8 mouse cellular contexts compared by ENCODE assay signal in genomic region chr14:18271666-18272065, GRCm38 (mm10). TPM values are rescaled to one million over a fixed set of nuclear protein-coding genes. Genes with fewer than 3 reads are reported as not detected.
DNase-seq lines count a peak whose midpoint lies in the region; ATAC-seq and TF ChIP-seq lines count a peak whose summit lies in the region.

No protein-coding gene starts in this region.

- no peaks in the 10 kb centered on the region for H3K27me3 ChIP-seq in E14TG2a.4 (ENCODE audit: insufficient read depth, low read length)
- H3K27me3 ChIP-seq in forebrain, embryonic 13.5 days, result no peaks in the 10 kb centered on the region
- H3K27me3 ChIP-seq in liver, embryonic 16.5 days (ENCODE audit: control insufficient read depth, insufficient read depth, low read depth, low read length), result no peaks in the 10 kb centered on the region

- H3K4me1 ChIP-seq in E14TG2a.4 (replicated peaks; ENCODE audit: low read depth, low read length), result peaks cover 6% of the 10 kb centered on the region; the same call in 1 of the 2 replicates
- H3K4me1 ChIP-seq in forebrain, embryonic 13.5 days, result peaks cover 20% of the 10 kb centered on the region
- peaks cover 9% of the 10 kb centered on the region for H3K4me1 ChIP-seq in liver, embryonic 16.5 days (ENCODE audit: control insufficient read depth, low read depth, low read length)

- DNase-seq in frontal cortex, postnatal 10 days (ENCODE audit: low spot score in 2 of 2), result no peak
- DNase-seq in layer of hippocampus, postnatal 36 days, result no peak
- DNase-seq in spleen, adult 18-20 months, result no peak
- no peak for DNase-seq in frontal cortex, postnatal 25 days (ENCODE audit: low spot score in 2 of 2)

- peaks cover 36% of the 10 kb centered on the region for H3K36me3 ChIP-seq in E14TG2a.4 (ENCODE audit: insufficient read depth, low read length)
- peaks cover 27% of the 10 kb centered on the region for H3K36me3 ChIP-seq in forebrain, embryonic 13.5 days (ENCODE audit: poor library complexity, severe bottlenecking)
- peaks cover 16% of the 10 kb centered on the region for H3K36me3 ChIP-seq in liver, embryonic 16.5 days (ENCODE audit: control insufficient read depth, insufficient read depth)

- WGBS in forebrain, embryonic 13.5 days, result 2% methylated on average over 7 of the region's 7 CpGs
- 3% methylated on average over 7 of the region's 7 CpGs for WGBS in liver, embryonic 16.5 days (ENCODE audit: insufficient replicate concordance)

- TF ChIP-seq CTCF in E14TG2a.4 (conservative IDR thresholded peaks at IDR 0.05; ENCODE audit: low read length), result no peak

- H3K9ac ChIP-seq in forebrain, embryonic 13.5 days, result peak overlapping the region; percentile 72; the same call in 1 of the 2 replicates
- peak overlapping the region; percentile 89 for H3K9ac ChIP-seq in liver, embryonic 16.5 days (ENCODE audit: low read depth, low read length)

- H3K27ac ChIP-seq in forebrain, embryonic 13.5 days, result no peak overlapping the region
- H3K27ac ChIP-seq in liver, embryonic 16.5 days (ENCODE audit: low read length), result peak overlapping the region; percentile 88; the same call in 1 of the 2 replicates

- peak; percentile 8; the same call in 1 of the 2 replicates for ATAC-seq in frontal cortex, adult (ENCODE audit: low TSS enrichment)
- ATAC-seq in forebrain, embryonic 13.5 days, result 0 out of 2 replicates have a peak, but pooled peaks have one; percentile 3
- no peak for ATAC-seq in liver, embryonic 16.5 days (ENCODE audit: low read depth)

- peak overlapping the region; percentile 96 for H3K4me3 ChIP-seq in E14TG2a.4 (replicated peaks; ENCODE audit: low read length)
- H3K4me3 ChIP-seq in forebrain, embryonic 13.5 days, result peak overlapping the region; percentile 91
- H3K4me3 ChIP-seq in liver, embryonic 16.5 days (ENCODE audit: low read depth, low read length), result peak overlapping the region; percentile 90

- peak overlapping the region; percentile 68 for H3K4me2 ChIP-seq in forebrain, embryonic 13.5 days
- H3K4me2 ChIP-seq in liver, embryonic 16.5 days (ENCODE audit: low read depth, low read length), result peak overlapping the region; percentile 81

- peaks cover 7% of the 10 kb centered on the region; the same call in 1 of the 2 replicates for H3K9me3 ChIP-seq in E14TG2a.4 (ENCODE audit: low read length)
- no peaks in the 10 kb centered on the region for H3K9me3 ChIP-seq in forebrain, embryonic 13.5 days (replicated peaks)
- no peaks in the 10 kb centered on the region for H3K9me3 ChIP-seq in liver, embryonic 16.5 days (replicated peaks; ENCODE audit: control insufficient read depth, low read length)

RNA-seq across cellular contexts. Expression of gene Rpl15, which starts 0.5 kb away (rescaled TPM):
- 354 and 406 TPM in 2 replicates for polyA plus RNA-seq in forebrain, embryonic 13.5 days (2015; fragmentation: Nextera tagmentation; extraction: Ambion mirVana)
- 191 and 222 TPM in 2 replicates for polyA plus RNA-seq in liver, embryonic 16.5 days (2015; fragmentation: Nextera tagmentation; extraction: Ambion mirVana)
- 100 to 1,000 TPM; 390 to 394 TPM for total RNA-seq in layer of hippocampus, postnatal 36 days (2021)

RNA-seq across cellular contexts. Expression of gene Nkiras1, which starts 0.7 kb away (rescaled TPM):
- polyA plus RNA-seq in forebrain, embryonic 13.5 days (2015; fragmentation: Nextera tagmentation; extraction: Ambion mirVana), result 21.7 and 25.7 TPM in 2 replicates
- polyA plus RNA-seq in liver, embryonic 16.5 days (2015; fragmentation: Nextera tagmentation; extraction: Ambion mirVana), result 7.1 and 8.6 TPM in 2 replicates
- 10 to 100 TPM; 85.9 to 86.4 TPM for total RNA-seq in layer of hippocampus, postnatal 36 days (2021)

RNA-seq across cellular contexts. Expression of gene Nr1d2, which starts 32.7 kb away (rescaled TPM):
- polyA plus RNA-seq in forebrain, embryonic 13.5 days (2015; fragmentation: Nextera tagmentation; extraction: Ambion mirVana), result 5.0 and 5.4 TPM in 2 replicates
- 1.5 and 1.7 TPM in 2 replicates for polyA plus RNA-seq in liver, embryonic 16.5 days (2015; fragmentation: Nextera tagmentation; extraction: Ambion mirVana)
- total RNA-seq in layer of hippocampus, postnatal 36 days (2021), result 10 to 100 TPM; 59.1 to 65.8 TPM

RNA-seq across cellular contexts. Expression of gene Ube2e1, which starts 60.0 kb away (rescaled TPM):
- 198 and 202 TPM in 2 replicates for polyA plus RNA-seq in forebrain, embryonic 13.5 days (2015; fragmentation: Nextera tagmentation; extraction: Ambion mirVana)
- 27.4 and 27.7 TPM in 2 replicates for polyA plus RNA-seq in liver, embryonic 16.5 days (2015; fragmentation: Nextera tagmentation; extraction: Ambion mirVana)
- 100 to 1,000 TPM; 112 to 119 TPM for total RNA-seq in layer of hippocampus, postnatal 36 days (2021)
